Mouse (Mus musculus) cerebellum, adult 11 months (tissue): ENCODE results near the gene Hfm1.

Experiments used
- DNase-seq: peaks from one replicate; pipeline ENCODE4 v3.0.0; 2022

The Hfm1 gene

DNA sequence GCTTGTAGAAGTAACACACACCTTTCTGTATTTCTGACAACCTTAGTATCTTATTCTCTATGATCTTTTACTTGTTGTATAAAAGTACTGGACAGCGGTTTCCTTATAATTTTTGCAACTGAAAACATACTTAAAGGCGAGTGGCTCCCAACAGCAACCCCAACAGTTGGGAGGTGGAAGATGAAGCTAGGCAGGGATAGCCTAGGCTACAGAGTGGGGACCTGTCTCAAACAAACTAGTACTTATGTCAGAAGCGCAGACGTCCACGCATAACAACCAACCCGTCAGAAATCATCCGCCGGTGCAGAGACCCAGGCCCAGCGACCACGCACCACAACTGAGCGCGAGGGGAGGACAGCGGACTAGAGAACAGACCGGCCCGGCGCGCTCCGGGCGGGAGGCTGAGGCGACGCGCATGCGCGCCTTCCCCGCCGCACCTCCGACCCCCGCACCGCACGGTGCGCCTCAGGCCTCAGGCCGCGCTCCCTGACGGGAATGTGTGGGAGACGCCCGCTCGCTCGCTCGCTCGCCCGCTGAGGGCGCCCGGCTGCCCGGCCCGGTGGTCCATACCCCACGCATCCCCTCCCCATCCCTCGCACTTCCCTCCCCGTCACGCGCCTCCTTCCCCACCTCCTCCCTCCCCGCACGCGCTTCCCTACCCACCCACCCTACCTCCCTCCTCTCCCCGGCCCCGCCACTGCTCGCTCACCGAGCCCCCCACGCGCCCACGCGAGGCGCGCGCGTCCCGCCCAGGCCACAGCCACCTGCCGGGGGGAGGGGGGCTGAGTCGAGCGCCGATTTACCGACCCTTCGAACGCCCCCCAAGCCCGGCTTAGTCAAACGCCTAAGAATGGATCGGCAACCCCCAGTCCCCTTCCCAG is at the start of gene Hfm1:
TSS of gene Hfm1 (minus strand) at position 834 of the 881 bp plus-strand sequence.
- DNase-seq = peak; percentile 74

DNA sequence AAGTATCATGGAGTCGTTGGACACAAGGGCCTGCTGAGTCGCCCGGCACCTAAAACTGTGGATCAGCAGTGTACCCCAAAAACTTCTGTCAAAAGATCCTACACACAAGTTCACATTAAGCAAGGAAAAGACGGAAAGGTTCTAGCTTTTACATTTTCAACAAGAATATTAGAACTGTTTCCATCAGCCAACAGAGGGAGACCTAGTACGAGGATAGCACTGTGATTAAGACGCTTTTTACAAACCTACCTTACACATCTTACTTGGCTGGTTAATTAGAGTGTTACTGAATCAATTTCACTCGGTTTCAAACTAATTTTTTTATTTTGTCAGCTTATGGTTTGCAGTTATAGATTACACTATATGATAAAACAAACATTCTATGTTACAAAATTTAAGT is 47.8 kb upstream of the Hfm1 start:
- DNase-seq = no peak

DNA sequence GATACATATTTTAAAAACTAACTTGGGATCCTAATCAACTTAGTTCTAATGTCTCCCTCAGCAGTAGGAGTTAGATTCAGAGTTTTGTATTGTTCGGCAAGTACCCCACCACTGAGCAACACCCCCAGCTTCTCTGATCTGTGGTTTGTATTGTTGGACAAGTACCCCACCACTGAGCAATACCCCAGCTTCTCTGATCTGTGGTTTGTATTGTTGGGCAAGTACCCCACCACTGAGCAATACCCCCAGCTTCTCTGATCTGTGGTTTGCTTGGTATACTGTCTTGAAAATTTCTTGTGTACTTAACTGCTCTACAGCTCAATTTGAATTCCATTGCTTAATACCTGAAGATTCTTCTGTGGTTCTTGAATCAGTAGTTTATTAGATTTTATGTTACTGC is 41.5 kb upstream of the Hfm1 start:
- no peak for DNase-seq

DNA sequence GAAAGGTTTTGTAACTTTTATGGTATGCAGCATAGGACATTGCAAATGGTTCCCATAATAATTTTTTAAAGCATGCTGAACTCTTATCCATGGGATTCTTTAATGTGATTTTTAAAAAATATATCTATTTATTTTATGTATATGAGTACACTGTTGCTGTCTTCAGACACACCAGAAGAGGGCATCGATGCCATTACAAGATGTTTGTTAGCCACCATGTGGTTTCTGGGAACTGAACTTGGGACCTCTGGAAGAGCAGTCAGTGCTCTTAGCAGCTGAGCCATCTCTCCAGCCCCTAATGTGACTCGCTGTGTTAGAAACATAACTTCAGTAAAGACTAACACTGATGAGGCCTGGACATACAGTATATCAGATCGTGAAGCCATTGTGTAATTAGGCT is 40.3 kb upstream of the Hfm1 start:
- DNase-seq = no peak

DNA sequence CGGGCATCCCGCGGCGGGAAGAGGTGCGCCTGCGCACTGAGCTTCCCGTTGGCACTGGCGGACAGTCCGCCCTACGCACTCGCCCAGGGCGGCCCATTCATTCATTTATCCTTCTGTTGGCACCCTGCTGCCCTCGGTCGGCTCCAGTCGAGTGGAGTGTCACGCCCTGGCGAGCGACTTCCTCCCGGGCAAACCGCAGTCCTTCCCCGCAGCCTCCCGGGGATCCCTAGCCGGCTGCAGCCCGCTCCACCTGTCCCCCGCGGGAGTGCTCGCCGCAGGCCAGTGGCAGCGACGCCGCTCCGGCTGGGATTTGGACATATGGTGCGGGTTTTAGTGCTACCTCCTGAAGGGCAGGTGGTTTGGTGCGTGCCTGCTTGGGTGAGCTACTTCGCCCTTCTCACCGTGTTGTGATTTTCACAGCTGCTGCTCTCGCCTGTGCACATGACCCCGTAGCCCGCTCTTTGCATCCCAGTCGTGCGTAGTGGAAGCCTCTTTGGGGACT is 38.4 kb upstream of the Hfm1 start:
- no peak for DNase-seq

DNA sequence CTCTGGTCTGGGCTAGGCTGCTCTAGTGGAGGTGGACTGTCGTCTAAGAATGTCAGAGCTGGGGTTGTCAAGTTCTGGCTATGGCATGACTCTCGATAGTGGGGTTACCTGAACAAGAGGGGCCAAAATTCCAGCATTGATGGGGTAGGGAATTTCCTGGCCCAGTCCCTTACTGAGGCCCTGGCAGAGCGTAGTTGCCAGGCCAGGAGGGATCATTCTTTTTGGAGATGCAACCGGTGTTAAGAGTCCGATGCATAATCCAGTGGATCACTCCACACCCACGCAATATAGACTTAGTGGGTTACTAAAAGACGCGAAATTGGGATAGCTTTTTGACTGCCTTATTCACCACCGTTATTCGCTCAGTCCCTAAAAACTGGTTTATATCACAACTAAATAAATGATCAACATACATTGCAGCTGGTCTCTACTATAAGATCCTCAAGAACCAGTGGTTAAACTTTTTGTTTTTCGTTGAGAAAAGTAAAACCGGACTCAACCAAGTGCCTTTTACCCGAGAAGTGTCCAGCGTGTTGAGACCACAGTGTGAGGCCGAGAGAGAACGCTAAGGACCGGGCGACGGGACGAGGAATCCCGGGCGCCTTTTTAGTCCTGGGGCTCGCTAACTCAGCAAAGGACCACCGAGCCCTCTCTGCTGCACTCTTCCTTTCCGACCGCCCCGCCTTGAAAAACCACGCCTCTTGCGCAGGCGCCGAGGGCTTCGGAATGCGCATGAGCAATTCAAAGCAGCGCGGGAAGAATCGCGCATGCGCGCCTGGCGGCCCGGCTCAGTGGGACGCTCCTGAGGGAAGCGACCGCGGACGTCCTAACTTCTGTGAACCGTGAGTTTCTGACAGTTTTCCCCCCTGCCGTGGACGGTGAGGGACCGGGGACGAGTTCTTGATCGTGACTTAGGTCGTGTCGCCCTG is 37.7 kb upstream of the Hfm1 start, which contains the start of gene Cdc7:
TSS of gene Cdc7 (plus strand) at position 739 of the 929 bp plus-strand sequence.
- DNase-seq = peak; percentile 94

DNA sequence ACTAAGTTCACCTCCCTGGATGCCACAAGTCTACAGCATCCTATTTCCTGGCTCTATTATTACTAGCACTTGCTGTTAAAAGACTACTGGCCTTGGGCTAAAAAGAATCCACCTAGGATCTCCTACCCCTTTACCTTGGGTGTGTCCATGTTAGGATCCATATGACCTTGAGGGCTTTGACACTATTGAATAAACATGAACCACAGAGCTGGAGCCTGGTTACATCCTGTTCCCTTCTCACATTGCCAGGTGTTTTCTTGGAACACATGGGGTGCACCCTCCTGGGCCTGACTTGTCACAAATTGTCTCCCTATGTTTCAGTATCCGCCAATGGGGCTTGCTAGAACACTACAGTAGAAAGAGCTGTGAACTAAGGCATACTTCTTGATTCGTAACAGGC is 34.3 kb upstream of the Hfm1 start:
- no peak for DNase-seq

DNA sequence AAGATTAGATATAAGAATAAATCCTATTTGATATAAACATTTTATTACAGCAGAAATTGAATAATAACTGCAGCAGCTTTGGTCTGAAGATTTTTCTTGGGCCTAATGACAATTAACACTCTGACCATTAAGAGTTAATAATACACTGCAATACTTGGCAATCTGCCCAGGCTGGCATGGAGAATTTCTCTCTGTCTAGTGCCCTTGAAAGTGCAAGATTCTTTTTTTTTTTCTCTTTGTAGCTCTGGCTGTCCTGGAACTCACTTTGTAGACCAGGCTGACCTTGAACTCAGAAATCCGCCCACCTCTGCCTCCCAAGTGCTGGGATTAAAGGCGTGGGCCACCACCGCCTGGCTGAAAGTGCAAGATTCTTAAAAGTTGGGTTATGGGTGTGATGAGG is 32.9 kb upstream of the Hfm1 start:
- no peak for DNase-seq

DNA sequence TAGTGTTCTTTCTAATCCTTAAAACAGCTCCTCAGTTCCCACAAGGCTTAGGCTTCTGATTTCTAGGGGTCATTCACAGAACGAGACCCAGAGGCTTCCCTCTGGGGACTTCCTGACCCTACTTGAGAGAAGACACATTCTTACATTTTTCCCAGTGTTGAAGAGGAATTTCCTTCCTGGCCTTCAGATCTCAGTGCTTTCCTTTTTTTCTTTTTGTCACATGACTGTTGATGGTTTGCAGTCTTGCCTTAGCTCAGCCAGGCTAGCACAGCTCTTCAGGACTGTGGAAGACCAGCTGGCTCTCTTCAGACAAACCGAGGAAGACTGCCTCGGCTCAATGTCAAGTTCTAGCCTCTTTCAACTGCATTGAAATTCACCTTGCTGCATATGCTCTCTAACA is 30.3 kb upstream of the Hfm1 start:
- DNase-seq = no peak

DNA sequence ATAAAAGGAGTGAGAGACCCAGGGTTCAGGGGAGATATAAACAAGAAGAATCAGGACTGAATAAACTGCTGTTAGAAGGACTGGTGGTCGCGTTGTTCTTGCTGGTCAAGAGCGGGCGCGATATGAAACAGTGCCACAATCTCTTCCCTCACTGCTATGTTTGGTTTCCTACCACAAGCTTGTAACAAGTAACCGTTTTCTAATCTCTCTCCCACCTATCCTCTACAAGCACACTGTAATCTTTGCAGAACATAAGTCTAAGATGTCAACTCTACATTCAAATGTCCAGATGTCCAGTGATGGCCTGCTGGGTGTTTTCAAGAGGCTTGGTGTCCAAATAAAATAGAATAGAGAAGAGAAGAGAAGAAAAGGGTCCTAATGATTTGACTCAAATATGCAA is 22.6 kb upstream of the Hfm1 start:
- no peak for DNase-seq

DNA sequence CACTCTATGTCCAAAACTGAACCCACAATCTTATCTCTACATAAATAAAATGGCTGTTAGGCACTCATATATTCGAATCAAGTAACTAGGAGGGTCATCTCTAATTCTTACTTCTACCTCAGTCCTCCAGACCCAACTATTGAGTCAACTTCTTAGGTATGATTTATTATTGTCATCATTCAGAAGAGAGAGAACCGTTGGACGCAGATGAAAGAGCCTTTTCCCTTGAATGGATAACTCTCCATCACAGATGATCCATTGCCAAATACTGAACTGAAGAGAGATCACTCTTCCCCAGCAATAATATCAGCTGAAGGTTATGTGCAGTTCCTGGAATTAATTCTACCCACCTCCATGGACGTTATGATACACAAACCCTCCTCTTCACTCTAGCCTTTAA is 20.2 kb upstream of the Hfm1 start:
- no peak for DNase-seq

DNA sequence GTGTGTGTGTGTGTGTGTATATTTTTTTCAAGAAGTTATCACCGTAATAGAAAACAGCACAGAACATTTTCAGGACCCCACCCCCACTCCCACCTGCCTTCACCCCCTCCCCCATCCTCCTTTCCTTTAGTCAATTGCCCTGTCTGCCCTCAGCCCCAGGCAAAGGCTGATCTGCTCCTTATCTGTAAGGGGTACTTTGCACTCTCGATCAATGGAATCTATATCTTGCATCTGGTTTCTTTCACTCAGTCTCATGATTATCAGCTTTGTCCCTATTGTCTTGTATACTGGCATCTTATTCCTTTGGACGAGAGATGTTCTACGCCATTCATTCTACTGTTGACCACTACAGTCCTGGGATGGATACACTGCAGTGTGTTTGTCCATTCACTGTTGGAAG is 1.9 kb upstream of the Hfm1 start:
- no peak for DNase-seq

DNA sequence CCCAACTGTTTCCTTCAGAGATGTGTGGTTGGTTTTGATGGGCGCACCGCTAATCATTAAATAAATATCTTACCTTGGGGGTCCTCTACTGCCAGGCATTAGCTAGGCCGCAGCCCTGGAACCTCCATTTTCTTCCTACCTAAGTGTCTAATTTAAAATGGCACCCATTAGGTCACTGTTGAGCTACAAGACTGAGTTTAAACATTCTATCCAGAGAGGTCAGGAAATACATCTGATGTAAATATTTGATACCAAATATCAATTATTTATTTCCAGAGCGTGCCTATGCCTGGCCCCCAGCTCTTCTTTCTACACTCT is 207 bp upstream of the Hfm1 start:
- DNase-seq = no peak

DNA sequence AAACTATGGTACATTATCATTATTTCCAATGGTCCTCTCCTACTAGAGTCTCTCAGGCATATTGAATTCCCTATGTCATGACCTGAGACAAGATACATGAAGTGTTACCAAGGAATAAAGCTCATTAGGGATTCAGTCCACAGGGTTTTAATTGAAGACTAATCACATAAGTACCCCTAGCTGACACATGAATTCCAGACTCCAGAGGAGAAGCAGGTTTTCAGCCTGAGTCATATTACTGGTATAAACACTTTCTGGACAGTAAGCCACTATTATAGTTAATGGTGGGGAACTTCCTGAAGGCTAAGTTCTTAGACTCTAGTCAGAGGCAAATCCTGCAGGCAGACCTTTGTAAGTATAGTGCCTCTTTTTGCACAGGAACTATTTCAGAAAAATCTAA is 6.8 kb downstream of the Hfm1 start:
- no peak for DNase-seq

DNA sequence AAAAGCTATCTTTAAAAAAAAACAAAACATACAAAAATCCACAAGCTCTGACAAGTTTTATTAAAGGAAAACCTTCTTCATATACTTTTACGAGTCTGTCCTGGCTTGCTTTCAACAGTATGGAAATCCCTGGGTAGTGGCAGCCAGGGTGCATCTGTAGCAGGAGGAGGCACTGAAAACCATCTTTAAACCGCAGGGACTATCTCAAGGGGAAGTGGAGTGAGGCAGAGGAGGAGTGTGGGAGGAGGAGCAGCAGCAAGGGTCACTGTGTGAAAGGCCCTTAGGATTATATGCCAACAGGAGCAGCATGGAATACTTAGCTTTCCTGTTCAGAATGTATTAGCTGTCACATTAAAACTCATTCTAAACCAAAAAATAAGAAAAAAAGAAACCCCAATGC is 29.2 kb downstream of the Hfm1 start:
- DNase-seq = no peak

DNA sequence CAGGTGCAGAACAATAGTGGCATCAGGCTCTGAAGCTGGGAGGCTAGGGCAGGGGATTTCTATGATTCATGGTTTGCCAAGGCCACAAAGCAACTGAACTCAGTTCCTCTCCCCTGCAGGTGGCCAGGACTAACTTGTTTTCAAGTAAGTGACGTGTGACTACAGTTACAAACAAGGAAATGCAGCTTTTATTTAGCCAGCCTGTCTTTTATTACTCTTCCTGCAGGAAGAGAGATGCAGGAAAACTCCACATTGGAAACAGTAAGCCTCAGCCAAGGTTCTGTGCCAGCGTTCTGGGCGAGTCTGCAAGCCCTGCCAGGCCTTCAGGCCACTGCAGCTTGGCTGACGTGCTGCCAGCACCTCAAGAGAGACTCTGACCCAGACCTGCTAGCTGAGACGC is 34.3 kb downstream of the Hfm1 start:
- peak; percentile 62 for DNase-seq

DNA sequence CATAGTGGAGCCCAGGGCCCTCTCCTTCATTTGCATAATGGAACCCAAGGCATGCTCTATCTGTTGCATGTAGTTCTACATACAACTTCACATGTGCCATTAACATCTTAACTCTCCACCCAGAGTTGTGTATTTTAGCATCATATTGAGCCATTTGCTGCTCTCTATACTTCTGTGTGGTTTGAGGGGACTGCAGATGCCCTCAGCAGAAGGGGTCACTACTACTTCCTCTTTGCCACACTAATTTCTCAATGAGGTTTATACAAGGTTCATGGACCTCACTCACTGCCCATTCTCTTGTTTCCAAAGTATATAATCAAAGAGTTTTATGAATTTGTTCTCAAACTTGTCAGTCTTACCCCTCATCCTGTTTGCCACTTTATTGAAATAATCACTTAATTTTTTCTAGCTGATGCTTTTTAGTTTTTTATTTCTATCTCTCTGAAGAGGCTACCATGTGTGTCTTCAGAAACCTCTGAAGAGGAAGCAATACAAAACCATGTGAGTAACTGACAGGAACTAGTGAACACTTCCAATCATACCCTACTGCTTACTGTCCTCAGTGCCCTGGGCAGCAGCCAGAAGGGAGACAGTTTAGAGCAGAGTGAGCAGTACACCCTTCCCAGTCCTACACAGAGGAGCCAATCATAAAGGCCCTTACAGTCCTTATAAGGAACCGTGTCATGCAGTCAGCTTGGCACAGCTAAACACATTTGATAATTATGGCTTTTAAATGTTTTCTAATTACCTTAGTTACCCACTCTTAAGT is 38.6 kb downstream of the Hfm1 start:
- no peak for DNase-seq

DNA sequence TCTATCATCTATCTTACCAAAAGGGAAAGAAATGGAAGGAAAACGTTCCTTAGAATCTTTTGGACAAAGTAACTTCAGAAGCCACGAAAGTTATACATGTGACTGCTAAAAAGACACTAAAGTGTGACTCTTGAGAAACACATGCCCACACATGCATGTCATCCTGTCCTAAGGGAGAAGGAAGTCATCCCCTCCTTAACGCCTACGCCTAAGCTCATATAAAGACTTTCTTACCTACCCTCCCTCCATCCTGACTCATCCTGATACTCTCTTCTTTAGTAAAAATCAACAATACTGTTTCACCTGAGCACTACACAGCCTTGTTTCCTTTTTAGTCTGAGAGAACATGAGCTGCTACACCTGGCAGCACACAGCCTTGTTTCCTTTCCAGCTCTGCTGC is 40.6 kb downstream of the Hfm1 start:
- no peak for DNase-seq

DNA sequence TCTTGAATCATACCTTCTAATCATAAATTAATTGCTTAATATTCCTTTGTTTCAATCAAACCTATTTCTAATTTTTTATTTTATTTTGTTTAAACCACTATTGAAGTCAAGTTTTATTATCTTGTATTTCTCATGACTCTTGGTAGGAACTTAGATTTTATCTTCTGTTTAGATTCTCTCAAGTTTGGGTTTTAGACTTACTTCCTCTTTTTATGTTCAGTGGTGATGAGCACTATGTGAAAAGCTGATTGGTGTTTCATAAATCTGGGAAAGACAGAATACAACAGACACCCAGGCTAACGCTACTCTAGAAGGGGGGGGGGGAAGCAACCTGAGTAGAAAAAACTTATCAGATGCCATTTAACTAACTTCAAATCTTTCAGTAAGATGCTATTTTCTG is 49.7 kb downstream of the Hfm1 start:
- no peak for DNase-seq

DNA sequence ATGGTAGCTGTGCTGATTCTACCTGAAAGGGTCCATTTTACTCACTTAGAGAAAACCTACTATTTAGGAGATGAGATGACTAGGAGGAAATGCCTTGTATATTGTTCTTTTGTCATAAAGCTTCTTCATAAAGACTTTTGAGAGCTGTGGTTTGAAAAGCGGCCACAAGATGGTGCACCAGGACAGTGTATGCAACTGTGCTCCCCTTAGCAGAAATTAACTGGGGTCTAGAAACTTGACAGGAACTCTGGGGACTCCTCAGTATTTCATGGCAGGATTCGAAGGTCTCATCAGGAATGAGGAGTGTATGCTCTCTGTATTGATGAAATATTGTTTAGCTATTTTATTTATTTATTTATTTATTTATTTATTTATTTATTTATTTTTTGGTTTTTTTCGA is 65.7 kb downstream of the Hfm1 start:
- peak; percentile 26 for DNase-seq

DNA sequence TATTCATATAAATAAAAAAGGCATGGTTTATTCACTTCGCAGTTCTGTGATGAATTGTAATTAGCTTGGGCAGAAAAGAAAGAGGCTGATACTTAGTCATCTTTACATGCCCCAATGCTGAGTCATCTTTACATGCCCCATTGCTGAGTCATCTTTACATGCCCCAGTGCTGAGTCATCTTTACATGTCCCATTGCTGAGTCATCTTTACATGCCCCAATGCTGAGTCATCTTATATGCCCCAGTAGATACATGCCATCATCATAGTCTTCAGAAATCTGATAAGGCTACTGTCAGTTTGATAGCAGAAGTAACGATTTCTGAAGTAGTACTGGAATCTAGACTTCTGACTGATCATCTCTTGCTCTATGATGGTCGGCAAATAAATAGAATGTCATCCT is 72.8 kb downstream of the Hfm1 start:
- DNase-seq = no peak

DNA sequence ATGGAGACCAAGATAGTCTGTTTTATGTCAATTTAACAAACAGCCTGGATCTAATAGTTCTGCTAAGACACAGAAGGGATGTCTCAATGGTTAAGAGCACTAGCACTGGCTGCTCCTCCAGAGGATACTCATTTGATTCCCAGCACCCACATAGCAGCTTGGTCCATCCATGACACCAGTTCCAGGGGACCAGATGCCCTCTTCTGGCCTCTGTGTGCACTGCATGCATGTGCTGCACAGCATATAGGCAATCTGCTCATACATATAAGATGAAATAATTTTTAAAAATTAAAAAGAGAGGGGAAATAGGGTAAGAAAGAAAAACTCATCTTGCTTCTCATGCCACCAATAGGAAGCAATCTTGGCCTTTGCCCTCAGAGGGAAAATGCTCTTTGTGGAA is 79.1 kb downstream of the Hfm1 start:
- DNase-seq = no peak

DNA sequence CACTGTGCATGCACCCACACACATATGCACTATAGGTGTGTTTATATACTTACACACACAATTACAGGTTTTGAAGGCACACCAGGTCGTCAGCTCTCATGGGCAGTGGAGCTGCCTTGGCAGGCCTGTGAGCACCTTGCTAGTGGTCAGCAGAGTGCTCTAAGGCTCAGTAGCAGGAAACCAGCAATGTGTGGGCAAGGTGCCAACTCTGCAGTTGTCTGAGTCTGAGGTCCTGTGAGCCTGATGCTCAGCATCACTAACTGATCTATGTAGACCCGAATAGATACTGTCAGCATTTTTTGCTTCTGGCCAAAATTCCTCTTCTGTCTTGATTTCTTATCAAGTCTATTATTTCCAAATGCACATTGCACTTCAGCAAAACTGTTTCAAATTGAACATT is 82.2 kb downstream of the Hfm1 start:
- no peak for DNase-seq
